Mouse (Mus musculus): ENCODE results near the gene Trub2. TPM values are rescaled to one million over a fixed set of nuclear protein-coding genes. Genes with fewer than 3 reads are reported as not detected.
"Not testable (repeated sequence)": the region's sequence is repeated elsewhere in the genome, so short reads cannot be mapped to it uniquely, and the experiment has no call there.

Gene Trub2
- total RNA-seq, 4 experiments from 2014 or later: 20.8 to 31.6 (median 26.2) TPM

- DNase-seq (ENCODE audit: low spot score in 2 of 2): not testable (repeated sequence)
Observed at GRCm38 (mm10) chr2:29781256-29781655, 7.0 kb downstream of the Trub2 start.

- no peak for DNase-seq (ENCODE audit: low spot score in 2 of 2)
Observed at GRCm38 (mm10) chr2:29773323-29773722, 15.0 kb downstream of the Trub2 start.

DNA sequence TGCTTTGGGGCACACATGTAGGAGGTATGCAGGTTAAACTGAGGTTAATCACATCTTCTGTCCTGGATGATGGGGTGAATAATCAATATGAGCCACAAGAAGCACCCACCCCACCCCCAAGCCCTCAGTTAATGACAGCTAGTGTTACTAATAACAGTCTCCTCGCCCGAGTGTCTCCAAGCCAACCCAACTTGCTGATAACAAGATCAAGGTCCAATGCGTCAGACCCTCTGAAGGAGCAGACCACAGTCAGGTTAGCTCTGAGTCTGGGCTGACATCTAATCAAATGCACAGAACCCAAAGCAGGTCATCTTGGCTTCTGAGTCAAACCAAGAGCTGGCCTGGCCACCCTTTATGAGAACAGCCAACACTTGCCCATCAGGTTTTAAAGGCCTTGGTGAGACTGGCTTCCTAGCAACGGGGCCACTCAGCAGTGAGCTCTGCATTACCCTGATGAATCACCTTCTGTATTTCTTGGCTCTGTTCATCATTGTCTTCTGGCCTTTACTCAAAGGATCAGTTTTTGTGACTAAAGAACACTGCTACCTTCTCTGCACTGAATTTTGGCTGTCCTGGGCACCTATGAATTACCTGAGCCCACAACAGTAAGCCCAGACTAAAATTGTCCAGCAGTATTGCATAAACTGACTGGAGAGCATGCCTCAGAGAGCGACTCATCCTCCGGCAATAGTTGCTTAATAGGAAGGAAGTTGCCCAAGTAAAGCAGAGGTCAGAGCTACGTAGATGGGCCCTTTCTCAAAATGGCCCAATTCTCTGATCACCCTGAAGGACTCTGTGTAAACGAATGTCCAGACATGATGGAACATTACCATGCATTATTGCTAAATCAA, 16.5 kb downstream of the Trub2 start:
- DNase-seq (ENCODE audit: low spot score in 2 of 2): no peak

- no peak for DNase-seq (ENCODE audit: low spot score in 2 of 2)
Observed at GRCm38 (mm10) chr2:29770162-29770561, 18.1 kb downstream of the Trub2 start.

GRCm38 (mm10) chr2:29768901-29769300, 19.4 kb downstream of the Trub2 start:
- DNase-seq (ENCODE audit: low spot score in 2 of 2): no peak

GRCm38 (mm10) chr2:29767976-29768709, 20.2 kb downstream of the Trub2 start:
- no peak for DNase-seq (ENCODE audit: low spot score in 2 of 2)

DNA sequence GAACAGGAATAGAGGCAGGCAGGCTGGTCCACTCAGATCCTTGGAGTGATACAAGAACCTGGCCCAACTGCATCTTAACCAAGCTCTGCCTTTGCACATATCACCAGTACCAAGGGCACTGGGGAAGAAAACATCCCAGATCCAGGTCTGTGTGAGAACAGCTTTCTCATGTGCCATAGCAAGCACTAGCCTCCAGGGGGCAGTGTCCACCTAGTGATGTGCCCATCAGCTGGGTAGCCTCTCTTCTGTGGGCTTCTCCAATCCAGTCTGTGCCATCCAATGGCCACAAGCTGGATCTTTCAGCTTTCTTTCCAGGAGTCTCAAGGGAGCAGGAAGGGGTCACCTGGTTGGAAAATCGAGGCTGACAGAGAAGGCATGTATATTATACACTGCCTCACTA, 23.5 kb downstream of the Trub2 start:
- DNase-seq (ENCODE audit: low spot score in 2 of 2): peak; percentile 14 to 23

DNA sequence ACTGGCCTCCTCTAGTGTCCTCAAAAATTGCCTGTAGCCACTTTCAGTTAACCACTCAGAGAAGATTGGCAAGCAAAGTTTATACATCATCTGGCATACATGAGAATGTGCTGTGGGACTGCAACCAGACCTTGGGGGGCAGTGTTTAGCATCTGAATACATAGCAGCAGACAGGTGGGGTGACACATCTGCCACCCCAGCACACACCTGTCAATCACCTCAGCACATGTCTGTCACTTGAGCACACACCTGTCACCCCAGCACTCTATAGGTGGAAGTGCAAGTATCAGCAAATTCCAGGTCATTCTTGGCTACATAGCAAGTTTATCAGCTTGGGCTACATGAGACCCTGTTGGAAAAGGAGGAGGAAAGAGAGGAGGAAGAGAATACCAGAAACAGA, 32.6 kb downstream of the Trub2 start:
- DNase-seq (ENCODE audit: low spot score in 2 of 2): no peak

DNA sequence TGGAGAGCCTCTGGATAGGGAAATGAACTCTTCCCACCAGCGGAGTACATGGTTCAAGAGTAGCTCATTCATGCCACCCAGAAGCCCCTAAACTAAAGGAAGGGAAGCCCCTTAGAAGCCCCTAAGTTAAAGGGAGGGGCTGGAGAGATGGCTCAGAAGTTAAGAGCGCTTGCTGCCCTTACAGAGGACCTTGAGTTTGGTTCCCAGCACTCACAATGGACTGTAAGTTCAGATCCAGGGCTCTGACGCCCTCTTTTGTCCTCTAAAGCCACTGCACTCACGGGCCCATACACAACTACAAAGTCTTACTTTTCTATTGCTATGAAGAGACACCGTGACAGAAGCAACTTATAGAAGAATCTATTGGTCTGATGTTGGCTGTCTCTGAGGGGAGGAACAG, 35.9 kb downstream of the Trub2 start:
- no peak for DNase-seq (ENCODE audit: low spot score in 2 of 2)

GRCm38 (mm10) chr2:29751497-29751896, 36.8 kb downstream of the Trub2 start, which contains the start of gene Gm13420:
Gene Gm13420, minus strand, starts transcription at chr2:29751685.
- DNase-seq (ENCODE audit: low spot score in 2 of 2): no peak

GRCm38 (mm10) chr2:29748499-29748898, 39.8 kb downstream of the Trub2 start:
- DNase-seq (ENCODE audit: low spot score in 2 of 2): no peak

GRCm38 (mm10) chr2:29747852-29748251, 40.5 kb downstream of the Trub2 start:
- DNase-seq (ENCODE audit: low spot score in 2 of 2): no peak

DNA sequence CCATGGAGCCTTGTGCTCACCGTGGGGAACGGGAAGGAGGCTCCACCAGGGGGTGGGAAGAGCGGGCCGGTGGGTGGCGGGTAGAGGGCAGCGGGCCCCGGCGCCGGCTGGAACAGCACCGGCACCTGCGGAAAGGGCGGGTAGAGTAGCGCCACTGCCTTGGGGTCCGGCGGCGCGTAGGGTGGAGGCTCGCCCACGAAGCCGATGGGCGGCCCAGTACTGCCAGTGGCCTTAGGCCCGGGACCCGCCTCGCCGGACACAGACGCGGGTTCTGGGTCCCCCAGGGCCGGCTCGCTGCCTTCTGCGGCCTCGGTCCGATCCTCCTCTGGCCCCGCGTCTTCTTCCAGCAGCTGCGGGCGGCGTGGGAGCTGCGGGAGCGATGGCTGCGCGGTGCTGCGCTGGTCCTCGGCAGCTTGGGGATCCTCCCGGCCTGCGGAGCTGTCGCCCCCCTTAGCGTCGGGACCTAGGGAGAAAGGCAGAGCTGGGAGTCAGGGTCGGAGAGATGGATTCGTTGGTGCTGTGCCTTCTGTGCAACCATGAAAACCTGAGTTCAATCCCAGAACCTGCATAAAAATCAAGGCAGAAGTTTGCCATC, 41.0 kb downstream of the Trub2 start:
- no peak for DNase-seq (ENCODE audit: low spot score in 2 of 2)

GRCm38 (mm10) chr2:29744256-29744655, 44.0 kb downstream of the Trub2 start:
- DNase-seq (ENCODE audit: low spot score in 2 of 2): no peak

DNA sequence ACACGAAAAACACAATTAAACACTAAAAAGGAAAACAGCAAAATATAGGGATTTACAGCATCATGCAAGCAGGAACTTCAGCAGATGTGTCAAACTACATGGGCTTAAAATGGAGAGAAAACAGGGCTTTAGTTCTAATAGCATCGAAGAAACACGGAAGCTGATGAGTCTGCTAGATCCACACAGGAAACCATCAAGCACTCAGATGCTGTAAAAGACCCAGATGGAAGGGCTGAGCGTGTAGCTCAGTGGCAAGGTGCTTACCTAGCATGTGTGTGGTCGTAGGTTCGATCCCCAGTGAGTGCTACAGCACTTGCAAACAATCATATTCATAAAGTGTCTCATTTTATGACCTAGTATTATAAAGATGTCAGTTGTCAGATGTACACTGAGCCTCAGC, 47.1 kb downstream of the Trub2 start:
- DNase-seq (ENCODE audit: low spot score in 2 of 2): no peak

DNA sequence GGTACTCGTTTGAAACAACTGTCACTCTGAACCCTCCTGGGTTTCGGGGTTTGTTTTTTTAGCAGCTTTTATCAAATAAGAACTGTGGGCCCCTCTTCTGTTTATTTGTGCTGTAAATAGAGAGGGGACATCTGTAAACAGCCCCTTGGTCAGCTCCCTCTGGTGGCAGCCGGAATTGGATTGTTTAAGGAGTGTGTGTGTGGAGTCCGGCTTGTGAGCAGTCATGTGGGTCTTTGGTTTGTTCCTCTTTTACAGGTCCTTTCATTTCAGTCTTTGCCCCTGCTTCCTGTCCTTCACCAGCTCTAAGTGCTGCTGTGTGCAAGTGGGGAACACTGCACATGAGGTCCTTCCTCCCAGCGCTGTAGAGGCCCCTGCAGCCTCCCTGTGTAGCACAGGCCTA, 48.9 kb downstream of the Trub2 start:
- DNase-seq (ENCODE audit: low spot score in 2 of 2): no peak

GRCm38 (mm10) chr2:29738799-29739198, 49.5 kb downstream of the Trub2 start:
- no peak for DNase-seq (ENCODE audit: low spot score in 2 of 2)

- no peak for DNase-seq (ENCODE audit: low spot score in 2 of 2)
Observed at GRCm38 (mm10) chr2:29737209-29737925, 50.9 kb downstream of the Trub2 start.

GRCm38 (mm10) chr2:29735708-29736107, 52.6 kb downstream of the Trub2 start:
- DNase-seq (ENCODE audit: low spot score in 2 of 2): no peak

- DNase-seq (ENCODE audit: low spot score in 2 of 2): no peak
Observed at GRCm38 (mm10) chr2:29733348-29733747, 55.0 kb downstream of the Trub2 start.

DNA sequence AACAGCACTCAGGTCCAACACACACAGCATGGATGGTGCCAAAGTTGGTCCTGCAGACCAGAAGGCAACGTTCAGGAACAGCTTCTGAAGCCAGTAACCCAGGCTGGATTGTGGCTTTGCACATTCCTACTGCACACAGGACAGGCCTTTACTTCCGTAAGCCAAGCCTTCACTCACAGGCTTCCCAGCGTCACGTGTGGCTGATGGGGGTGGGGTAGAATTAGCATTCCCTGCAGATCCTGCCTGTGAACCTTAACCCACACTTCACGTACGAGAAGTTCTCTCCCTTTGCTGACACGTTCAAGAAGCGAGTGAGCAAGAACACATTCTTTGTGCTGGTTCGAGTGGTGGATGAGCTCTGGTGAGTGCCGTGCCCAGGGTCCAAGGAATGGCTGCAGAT, 55.7 kb downstream of the Trub2 start:
- DNase-seq (ENCODE audit: low spot score in 2 of 2): no peak

DNA sequence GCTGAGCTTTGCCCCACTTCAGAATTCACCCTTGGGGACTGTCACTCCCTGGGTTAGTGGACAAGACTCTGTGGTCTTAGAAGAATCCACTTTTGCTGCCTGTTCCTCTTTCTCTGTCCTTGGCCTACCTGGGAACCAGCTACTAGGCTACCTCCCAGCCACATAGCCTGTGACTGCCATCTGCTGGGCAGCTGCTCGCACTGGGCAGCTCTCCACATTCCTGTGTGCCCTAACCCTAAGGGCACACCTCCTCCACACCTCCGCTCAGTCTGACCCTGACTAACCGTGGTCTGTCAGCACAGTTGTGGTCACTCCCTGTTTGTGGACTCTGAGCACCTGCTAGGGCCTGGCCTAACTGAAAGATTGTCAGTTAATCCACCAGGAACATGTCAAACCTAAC, 56.8 kb downstream of the Trub2 start:
- DNase-seq (ENCODE audit: low spot score in 2 of 2): peak; percentile 38 to 57
